ENCODE assay signal across 8 mouse cellular contexts in genomic region chr2:165857841-165858426, GRCm38 (mm10). TPM values are rescaled to one million over a fixed set of nuclear protein-coding genes. Genes with fewer than 3 reads are reported as not detected.
A peak's percentile ranks its signal among the peaks of the same experiment; 100 is the strongest.
DNase-seq lines count a peak whose midpoint lies in the region; ATAC-seq and TF ChIP-seq lines count a peak whose summit lies in the region.

No protein-coding gene starts in this region.

- peak; percentile 74 for DNase-seq in Muller cell, postnatal 12 days (ENCODE audit: inconsistent ontology term)
- peak; percentile 65 for DNase-seq in embryonic facial prominence, embryonic 10.5 days (ENCODE audit: low spot score)
- DNase-seq in lung, postnatal 10 days: peak; percentile 67
- DNase-seq in left cerebral cortex, adult 8-10 months (ENCODE audit: low spot score in 2 of 2): no peak

- H3ac ChIP-seq in C2C12 (ENCODE audit: control insufficient read depth, insufficient read length, low read depth): peak overlapping the region; percentile 44

- H3K36me3 ChIP-seq in C2C12 (ENCODE audit: control insufficient read depth, insufficient read depth): peaks cover 22% of the 10 kb centered on the region
- peaks cover 44% of the 10 kb centered on the region for H3K36me3 ChIP-seq in embryonic facial prominence, embryonic 10.5 days (replicated peaks)
- H3K36me3 ChIP-seq in heart, embryonic 12.5 days: peaks cover 28% of the 10 kb centered on the region
- peaks cover 12% of the 10 kb centered on the region for H3K36me3 ChIP-seq in kidney, embryonic 15.5 days
- peaks cover 7% of the 10 kb centered on the region for H3K36me3 ChIP-seq in stomach, embryonic 14.5 days (ENCODE audit: control insufficient read depth, insufficient read depth, low read length)

- peaks cover 87% of the 10 kb centered on the region for H3K79me2 ChIP-seq in C2C12 (ENCODE audit: control insufficient read depth, insufficient read depth)

- H3K9ac ChIP-seq in heart, embryonic 12.5 days: peak overlapping the region; percentile 62
- H3K9ac ChIP-seq in kidney, embryonic 15.5 days: peak overlapping the region; percentile 32
- H3K9ac ChIP-seq in stomach, embryonic 14.5 days (replicated peaks; ENCODE audit: low read depth, low read length): peak overlapping the region; percentile 30

- no peak for TF ChIP-seq CTCF in C2C12 (IDR thresholded peaks at IDR 0.05; ENCODE audit: control insufficient read depth, insufficient read depth, insufficient read length)

- H3K79me3 ChIP-seq in C2C12 (ENCODE audit: low read depth): peaks cover 57% of the 10 kb centered on the region

- ATAC-seq in heart, embryonic 12.5 days (ENCODE audit: insufficient number of reproducible peaks, low FRiP score): peak; percentile 9; the same call in 1 of the 2 replicates
- peak; percentile 45 for ATAC-seq in kidney, embryonic 15.5 days (replicated peaks; ENCODE audit: low FRiP score)
- ATAC-seq in stomach, embryonic 14.5 days (ENCODE audit: insufficient number of reproducible peaks, insufficient read depth, low FRiP score, low read depth): peak; percentile 30

- no peak overlapping the region for H3K4me3 ChIP-seq in C2C12 (ENCODE audit: insufficient read depth, poor library complexity, severe bottlenecking)
- H3K4me3 ChIP-seq in embryonic facial prominence, embryonic 10.5 days: peak overlapping the region; percentile 43
- H3K4me3 ChIP-seq in heart, embryonic 12.5 days: peak overlapping the region; percentile 15
- H3K4me3 ChIP-seq in kidney, embryonic 15.5 days (replicated peaks): peak overlapping the region; percentile 14
- H3K4me3 ChIP-seq in stomach, embryonic 14.5 days (ENCODE audit: low read depth, low read length): peak overlapping the region; percentile 12; the same call in 1 of the 2 replicates

- 6% methylated on average over 22 of the region's 22 CpGs for WGBS in embryonic facial prominence, embryonic 10.5 days
- WGBS in heart, embryonic 12.5 days: 7% methylated on average over 22 of the region's 22 CpGs
- WGBS in kidney, embryonic 15.5 days: 3% methylated on average over 22 of the region's 22 CpGs
- WGBS in stomach, embryonic 14.5 days: 3% methylated on average over 22 of the region's 22 CpGs

- peak overlapping the region; percentile 85 for H3K27ac ChIP-seq in embryonic facial prominence, embryonic 10.5 days (replicated peaks)
- H3K27ac ChIP-seq in heart, embryonic 12.5 days (ENCODE audit: poor library complexity, severe bottlenecking): peak overlapping the region; percentile 91
- H3K27ac ChIP-seq in kidney, embryonic 15.5 days: peak overlapping the region; percentile 98
- H3K27ac ChIP-seq in stomach, embryonic 14.5 days (ENCODE audit: low read length): peak overlapping the region; percentile 99

- H3K9me3 ChIP-seq in embryonic facial prominence, embryonic 10.5 days: no peaks in the 10 kb centered on the region
- H3K9me3 ChIP-seq in heart, embryonic 12.5 days (replicated peaks): no peaks in the 10 kb centered on the region
- H3K9me3 ChIP-seq in kidney, embryonic 15.5 days (replicated peaks): no peaks in the 10 kb centered on the region
- H3K9me3 ChIP-seq in stomach, embryonic 14.5 days (ENCODE audit: control insufficient read depth, low read depth, low read length): no peaks in the 10 kb centered on the region

- no peaks in the 10 kb centered on the region for H3K27me3 ChIP-seq in C2C12 (ENCODE audit: control insufficient read depth, insufficient read depth, insufficient read length)
- no peaks in the 10 kb centered on the region for H3K27me3 ChIP-seq in embryonic facial prominence, embryonic 10.5 days (replicated peaks; ENCODE audit: low read depth, poor library complexity, severe bottlenecking)
- no peaks in the 10 kb centered on the region for H3K27me3 ChIP-seq in heart, embryonic 12.5 days (replicated peaks)
- no peaks in the 10 kb centered on the region for H3K27me3 ChIP-seq in kidney, embryonic 15.5 days
- no peaks in the 10 kb centered on the region for H3K27me3 ChIP-seq in stomach, embryonic 14.5 days (ENCODE audit: control insufficient read depth, insufficient read depth, low read length)

- peak overlapping the region; percentile 57 for H3K4me2 ChIP-seq in heart, embryonic 12.5 days
- peak overlapping the region; percentile 53 for H3K4me2 ChIP-seq in kidney, embryonic 15.5 days
- peak overlapping the region; percentile 33 for H3K4me2 ChIP-seq in stomach, embryonic 14.5 days (replicated peaks; ENCODE audit: low read depth, low read length)

- H3K4me1 ChIP-seq in embryonic facial prominence, embryonic 10.5 days: peaks cover 87% of the 10 kb centered on the region
- peaks cover 81% of the 10 kb centered on the region for H3K4me1 ChIP-seq in heart, embryonic 12.5 days (replicated peaks)
- H3K4me1 ChIP-seq in kidney, embryonic 15.5 days: peaks cover 91% of the 10 kb centered on the region
- H3K4me1 ChIP-seq in stomach, embryonic 14.5 days (ENCODE audit: control insufficient read depth, insufficient read depth, low read length): peaks cover 58% of the 10 kb centered on the region

TF ChIP-seq in C2C12, 6 proteins besides CTCF, POLR2A, EP300 and RAD21:
- no peak for TF ChIP-seq MAX (IDR thresholded peaks at IDR 0.05)
- no peak for TF ChIP-seq MYOD1 (IDR thresholded peaks at IDR 0.05; ENCODE audit: control insufficient read depth, insufficient read length, low read depth)
- TF ChIP-seq CEBPB (IDR thresholded peaks at IDR 0.05; ENCODE audit: low read depth): no peak
- TF ChIP-seq MYOG (IDR thresholded peaks at IDR 0.05; ENCODE audit: control insufficient read depth, extremely low read depth, insufficient read length): no peak
- no peak for TF ChIP-seq FOSL1 (IDR thresholded peaks at IDR 0.05; ENCODE audit: insufficient read depth, low read length, poor library complexity, severe bottlenecking)
- no peak for TF ChIP-seq USF1 (IDR thresholded peaks at IDR 0.05; ENCODE audit: low read depth)

RNA-seq across cellular contexts. Expression of gene Zmynd8, which starts 40.9 kb away (rescaled TPM):
- polyA plus RNA-seq in C2C12 (2012; fragmentation: generic; extraction: Trizol): 20.7 TPM
- 68.1 and 69.9 TPM in 2 replicates for polyA plus RNA-seq in embryonic facial prominence, embryonic 10.5 days (2016; fragmentation: Nextera tagmentation; extraction: Ambion mirVana)
- polyA plus RNA-seq in heart, embryonic 12.5 days (2016; fragmentation: Nextera tagmentation; extraction: Ambion mirVana): 44.7 and 48.0 TPM in 2 replicates
- 67.1 and 68.3 TPM in 2 replicates for polyA plus RNA-seq in kidney, embryonic 15.5 days (2015; fragmentation: Nextera tagmentation; extraction: Ambion mirVana)
- polyA plus RNA-seq in stomach, embryonic 14.5 days (2014; fragmentation: Nextera tagmentation; extraction: Ambion mirVana): 53.1 and 57.6 TPM in 2 replicates
- total RNA-seq in left cerebral cortex, adult 8-10 months (2022): 100 to 1,000 TPM; 105 to 132 (median 130) TPM

Comparison
In these comparisons a context has a peak if more than half of its experiments do, and no peak if none do; other contexts are left out.
1. DNase-seq: peak in Muller cell, postnatal 12 days (single experiment), embryonic facial prominence, embryonic 10.5 days (single experiment) and lung, postnatal 10 days (single experiment); none in left cerebral cortex, adult 8-10 months (0 of 2).
2. Peak in every context shown above with its lines, with median percentiles within 50 percentile points of each other: H3K27ac ChIP-seq, ATAC-seq, H3K4me2 ChIP-seq and H3K9ac ChIP-seq.